Mouse (Mus musculus): ENCODE measurements around the gene Scarb1.

DNA sequence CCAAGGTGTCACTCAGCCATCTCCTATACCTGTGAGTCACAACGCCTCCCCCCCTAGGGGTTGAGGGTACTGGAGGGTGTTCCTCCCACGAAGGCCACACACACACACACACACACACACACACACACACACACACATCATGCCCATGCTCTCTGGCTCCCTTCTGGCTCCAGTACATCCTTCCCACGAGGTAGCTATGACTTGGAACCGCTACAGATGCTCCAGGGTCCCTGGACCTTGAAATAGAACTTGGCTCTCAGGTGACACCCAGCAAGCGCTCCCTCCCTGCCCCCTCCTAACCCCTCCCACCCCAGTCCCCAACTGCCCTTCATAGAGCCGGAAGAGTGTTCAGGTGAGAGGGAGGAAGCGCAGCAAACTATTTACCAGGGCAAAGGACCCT is 14.8 kb upstream of the Scarb1 start:
- TF ChIP-seq EP300 (IDR thresholded peaks at IDR 0.05; ENCODE audit: low read depth) (no peak), CTCF (IDR thresholded peaks at IDR 0.05; ENCODE audit: low read depth) (no peak)
